Mouse (Mus musculus): ENCODE results near the gene Trpc4ap. TPM values are rescaled to one million over a fixed set of nuclear protein-coding genes. Genes with fewer than 3 reads are reported as not detected.

Gene Trpc4ap
- total and polyA plus RNA-seq, 3 experiments, result 57.4 to 110 (median 80.5) TPM

DNA sequence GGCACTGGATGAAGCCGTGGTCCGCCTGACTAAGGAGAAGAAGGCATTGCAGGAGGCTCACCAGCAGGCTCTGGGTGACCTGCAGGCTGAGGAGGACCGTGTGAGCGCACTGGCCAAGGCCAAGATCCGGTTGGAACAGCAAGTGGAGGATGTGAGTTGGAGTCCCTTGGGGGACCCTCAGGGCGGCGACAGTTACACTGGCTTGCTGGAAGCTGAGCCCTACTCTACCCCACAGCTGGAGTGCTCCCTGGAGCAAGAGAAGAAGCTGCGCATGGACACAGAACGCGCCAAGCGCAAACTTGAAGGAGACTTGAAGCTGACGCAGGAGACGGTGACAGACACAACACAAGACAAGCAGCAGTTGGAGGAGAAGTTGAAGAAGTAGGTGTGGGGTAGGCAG lies 63.7 kb downstream of the Trpc4ap start:
- Histone ChIP-seq H3K27me3 (ENCODE audit: insufficient read depth, low read length) (peaks cover 25% of the 10 kb centered on the region; the same call in 1 of the 2 replicates), H3K4me1 (ENCODE audit: insufficient read depth, low read depth, low read length) (peaks cover 22% of the 10 kb centered on the region)
- TF ChIP-seq CTCF (IDR thresholded peaks at IDR 0.05; ENCODE audit: low read depth, low read length), result no peak
- TF ChIP-seq GATA1 (IDR thresholded peaks at IDR 0.05; ENCODE audit: borderline replicate concordance, low read length), result no peak
- no peak for TF ChIP-seq GATA2 (IDR thresholded peaks at IDR 0.05; ENCODE audit: borderline replicate concordance, low read depth, low read length)
- TF ChIP-seq TAL1 (conservative IDR thresholded peaks at IDR 0.05; ENCODE audit: low read depth, low read length), result no peak
- TF ChIP-seq POLR2AphosphoS5 (IDR thresholded peaks at IDR 0.05; ENCODE audit: insufficient replicate concordance, low read depth, low read length), result no peak

DNA sequence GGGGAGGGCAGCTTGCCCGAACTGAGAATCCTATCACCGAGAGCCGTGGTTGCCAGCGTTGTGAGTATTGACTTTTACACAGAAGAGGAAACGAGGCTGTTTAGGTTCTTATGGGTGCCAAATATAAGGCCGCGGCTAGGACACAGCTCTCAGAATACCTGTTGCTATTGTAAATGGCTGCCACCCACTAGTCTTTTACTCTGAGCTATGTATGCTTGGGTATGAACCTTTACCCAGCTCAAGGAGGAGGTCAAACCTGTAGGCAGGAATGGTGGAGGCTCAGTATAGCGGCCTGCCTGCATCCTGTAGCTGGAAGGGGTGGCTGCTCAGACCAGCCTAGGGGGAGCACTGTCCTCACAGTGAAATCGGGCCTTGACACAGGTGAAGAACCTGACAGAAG lies 64.1 kb downstream of the Trpc4ap start:
- ATAC-seq (ENCODE audit: extremely low read depth, insufficient number of reproducible peaks, low FRiP score, poor library complexity, severe bottlenecking) (no peak), DNase-seq (ENCODE audit: low spot score) (no peak)
- TF ChIP-seq GATA2 (IDR thresholded peaks at IDR 0.05; ENCODE audit: borderline replicate concordance, low read depth, low read length) (no peak), POLR2AphosphoS5 (IDR thresholded peaks at IDR 0.05; ENCODE audit: insufficient replicate concordance, low read depth, low read length) (no peak), TAL1 (conservative IDR thresholded peaks at IDR 0.05; ENCODE audit: low read depth, low read length) (no peak), CTCF (IDR thresholded peaks at IDR 0.05; ENCODE audit: low read depth, low read length) (no peak), GATA1 (IDR thresholded peaks at IDR 0.05; ENCODE audit: borderline replicate concordance, low read length) (no peak)
- peaks cover 25% of the 10 kb centered on the region; the same call in 1 of the 2 replicates for H3K27me3 ChIP-seq (ENCODE audit: insufficient read depth, low read length)
- no peaks in the 10 kb centered on the region for H3K9me3 ChIP-seq (replicated peaks)
- H3K4me1 ChIP-seq (ENCODE audit: insufficient read depth, low read depth, low read length), result peaks cover 23% of the 10 kb centered on the region
- H3K4me3 ChIP-seq (ENCODE audit: low read depth, low read length), result no peak overlapping the region
- peaks cover 30% of the 10 kb centered on the region for H3K36me3 ChIP-seq (replicated peaks)

More for the DNA sequence above, 63.7 kb downstream of the Trpc4ap start:
- ATAC-seq (ENCODE audit: extremely low read depth, insufficient number of reproducible peaks, low FRiP score, poor library complexity, severe bottlenecking) (no peak), DNase-seq (ENCODE audit: low spot score) (no peak)
- 0 out of 2 replicates have a peak overlapping the region, but pooled peaks have one; percentile 69 for H3K4me3 ChIP-seq (ENCODE audit: low read depth, low read length)
- no peaks in the 10 kb centered on the region for H3K9me3 ChIP-seq (replicated peaks)
- peaks cover 34% of the 10 kb centered on the region for H3K36me3 ChIP-seq (replicated peaks)

DNA sequence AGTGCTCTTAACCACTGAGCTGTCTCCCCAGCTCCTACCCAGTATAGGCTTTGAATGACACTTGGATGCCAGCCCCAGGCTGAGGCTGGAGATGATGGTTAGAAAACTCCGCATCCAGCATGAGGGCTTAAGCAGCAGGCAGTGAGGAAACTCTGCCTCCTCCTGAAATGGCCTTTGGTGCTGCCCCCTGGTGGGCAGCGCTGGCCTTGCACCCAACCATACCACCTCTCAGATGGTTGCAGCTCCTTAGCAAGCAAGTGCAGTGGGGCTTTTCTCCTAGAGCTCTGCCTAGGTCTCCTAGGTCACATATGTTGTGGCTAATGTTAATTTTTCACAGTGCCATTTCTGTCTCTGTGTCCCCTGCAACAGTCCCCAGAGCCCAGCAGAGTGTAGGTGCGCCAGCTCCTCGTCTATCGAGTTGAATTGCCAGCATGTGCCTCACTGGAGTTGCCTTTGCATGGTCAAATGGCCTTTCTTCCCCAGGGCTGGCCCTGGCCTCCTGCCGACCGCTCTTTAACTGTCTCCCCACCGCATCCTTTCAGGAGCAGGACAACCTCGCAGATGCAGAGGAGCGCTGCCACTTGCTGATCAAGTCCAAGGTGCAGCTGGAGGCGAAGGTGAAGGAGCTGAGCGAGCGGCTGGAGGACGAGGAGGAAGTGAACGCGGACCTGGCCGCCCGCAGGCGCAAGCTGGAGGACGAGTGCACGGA lies 65.0 kb downstream of the Trpc4ap start:
- H3K4me3 ChIP-seq (ENCODE audit: low read depth, low read length), result no peak overlapping the region
- DNase-seq (ENCODE audit: low spot score) (peak; percentile 56), ATAC-seq (ENCODE audit: extremely low read depth, insufficient number of reproducible peaks, low FRiP score, poor library complexity, severe bottlenecking) (no peak)
- H3K4me1 ChIP-seq (ENCODE audit: insufficient read depth, low read depth, low read length), result peaks cover 33% of the 10 kb centered on the region
- peak; percentile 78 for TF ChIP-seq CTCF (IDR thresholded peaks at IDR 0.05; ENCODE audit: low read depth, low read length)
- no peak for TF ChIP-seq POLR2AphosphoS5 (IDR thresholded peaks at IDR 0.05; ENCODE audit: insufficient replicate concordance, low read depth, low read length)
- TF ChIP-seq GATA2 (IDR thresholded peaks at IDR 0.05; ENCODE audit: borderline replicate concordance, low read depth, low read length), result no peak
- no peak for TF ChIP-seq GATA1 (IDR thresholded peaks at IDR 0.05; ENCODE audit: borderline replicate concordance, low read length)
- no peak for TF ChIP-seq TAL1 (conservative IDR thresholded peaks at IDR 0.05; ENCODE audit: low read depth, low read length)
- H3K9me3 ChIP-seq (replicated peaks), result no peaks in the 10 kb centered on the region
- H3K27me3 ChIP-seq (ENCODE audit: insufficient read depth, low read length), result peaks cover 28% of the 10 kb centered on the region
- peaks cover 21% of the 10 kb centered on the region for H3K36me3 ChIP-seq (replicated peaks)

DNA sequence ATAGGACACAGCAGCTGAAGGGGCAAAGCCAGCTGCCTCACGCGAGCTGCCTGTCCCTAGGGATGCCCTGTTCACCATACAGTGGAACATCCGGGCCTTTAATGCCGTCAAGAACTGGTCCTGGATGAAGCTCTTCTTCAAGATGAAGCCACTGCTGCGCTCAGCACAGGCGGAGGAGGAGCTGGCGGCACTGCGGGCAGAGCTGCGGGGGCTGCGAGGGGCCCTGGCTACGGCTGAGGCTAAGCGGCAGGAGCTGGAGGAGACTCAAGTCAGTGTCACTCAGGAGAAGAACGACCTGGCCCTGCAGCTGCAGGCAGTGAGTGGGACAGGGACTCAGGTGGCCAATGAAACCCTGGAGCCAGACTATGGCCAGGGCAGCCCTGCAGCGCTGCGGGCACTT lies 65.9 kb downstream of the Trpc4ap start:
- peaks cover 37% of the 10 kb centered on the region for H3K4me1 ChIP-seq (ENCODE audit: insufficient read depth, low read depth, low read length)
- no peak for TF ChIP-seq TAL1 (conservative IDR thresholded peaks at IDR 0.05; ENCODE audit: low read depth, low read length)
- TF ChIP-seq GATA2 (IDR thresholded peaks at IDR 0.05; ENCODE audit: borderline replicate concordance, low read depth, low read length), result no peak
- TF ChIP-seq CTCF (IDR thresholded peaks at IDR 0.05; ENCODE audit: low read depth, low read length), result no peak
- TF ChIP-seq GATA1 (IDR thresholded peaks at IDR 0.05; ENCODE audit: borderline replicate concordance, low read length), result no peak
- TF ChIP-seq POLR2AphosphoS5 (IDR thresholded peaks at IDR 0.05; ENCODE audit: insufficient replicate concordance, low read depth, low read length), result no peak
- peaks cover 35% of the 10 kb centered on the region for H3K27me3 ChIP-seq (ENCODE audit: insufficient read depth, low read length)
- DNase-seq (ENCODE audit: low spot score), result no peak
- ATAC-seq (ENCODE audit: extremely low read depth, insufficient number of reproducible peaks, low FRiP score, poor library complexity, severe bottlenecking), result no peak
- peaks cover 12% of the 10 kb centered on the region for H3K36me3 ChIP-seq (replicated peaks)
- no peaks in the 10 kb centered on the region for H3K9me3 ChIP-seq (replicated peaks)
- no peak overlapping the region for H3K4me3 ChIP-seq (ENCODE audit: low read depth, low read length)

DNA sequence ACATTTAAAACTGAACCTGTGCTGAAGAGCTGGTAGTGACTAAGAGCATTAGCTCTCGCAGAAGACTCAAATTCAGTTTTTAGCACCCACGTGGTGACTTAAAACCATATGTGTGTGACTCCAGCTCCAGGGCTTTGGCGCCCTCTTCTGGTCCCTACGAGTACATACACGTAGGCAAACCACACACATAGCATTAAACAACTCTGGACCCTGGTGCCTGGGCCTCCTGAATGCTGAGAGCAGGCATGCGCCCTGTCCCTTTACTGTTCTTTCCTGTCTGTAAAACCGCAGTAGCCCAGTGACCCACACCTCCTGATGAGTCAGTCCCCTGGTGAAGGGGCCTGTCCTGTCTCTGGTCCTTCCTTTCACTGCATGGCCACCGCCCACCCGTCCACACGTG lies 67.5 kb downstream of the Trpc4ap start:
- H3K27me3 ChIP-seq (ENCODE audit: insufficient read depth, low read length), result peaks cover 44% of the 10 kb centered on the region
- DNase-seq (ENCODE audit: low spot score), result peak; percentile 57

DNA sequence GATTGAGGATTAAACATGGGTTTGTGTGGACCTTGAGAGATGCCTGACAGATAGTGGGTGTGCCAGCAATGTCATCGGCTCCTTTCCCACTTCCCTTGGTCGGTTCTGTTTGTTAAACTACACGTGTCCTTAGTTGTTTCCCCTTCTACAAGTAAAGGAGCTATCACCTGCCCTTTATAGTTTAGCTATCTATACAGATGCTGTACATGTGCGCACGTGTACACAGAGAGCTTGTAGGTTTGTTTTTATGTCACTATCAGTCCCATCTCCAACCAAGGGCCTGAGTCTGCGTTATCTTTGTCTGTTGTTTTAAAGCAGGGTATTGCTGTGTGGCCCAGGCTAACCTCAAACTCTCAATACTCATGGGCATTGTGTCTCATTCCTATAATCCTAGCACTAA lies 68.2 kb downstream of the Trpc4ap start:
- H3K9me3 ChIP-seq (replicated peaks), result no peaks in the 10 kb centered on the region
- H3K36me3 ChIP-seq (replicated peaks), result no peaks in the 10 kb centered on the region
- TF ChIP-seq POLR2AphosphoS5 (IDR thresholded peaks at IDR 0.05; ENCODE audit: insufficient replicate concordance, low read depth, low read length) (no peak), TAL1 (conservative IDR thresholded peaks at IDR 0.05; ENCODE audit: low read depth, low read length) (no peak), CTCF (IDR thresholded peaks at IDR 0.05; ENCODE audit: low read depth, low read length) (no peak), GATA2 (IDR thresholded peaks at IDR 0.05; ENCODE audit: borderline replicate concordance, low read depth, low read length) (no peak), GATA1 (IDR thresholded peaks at IDR 0.05; ENCODE audit: borderline replicate concordance, low read length) (no peak)
- H3K4me3 ChIP-seq (ENCODE audit: low read depth, low read length), result no peak overlapping the region
- ATAC-seq (ENCODE audit: extremely low read depth, insufficient number of reproducible peaks, low FRiP score, poor library complexity, severe bottlenecking) (no peak), DNase-seq (ENCODE audit: low spot score) (no peak)
- H3K27me3 ChIP-seq (ENCODE audit: insufficient read depth, low read length), result peaks cover 40% of the 10 kb centered on the region
- peaks cover 53% of the 10 kb centered on the region for H3K4me1 ChIP-seq (ENCODE audit: insufficient read depth, low read depth, low read length)

More for the DNA sequence above, 67.5 kb downstream of the Trpc4ap start:
- Histone ChIP-seq H3K9me3 (replicated peaks) (no peaks in the 10 kb centered on the region), H3K36me3 (replicated peaks) (no peaks in the 10 kb centered on the region), H3K4me3 (ENCODE audit: low read depth, low read length) (no peak overlapping the region), H3K4me1 (ENCODE audit: insufficient read depth, low read depth, low read length) (peaks cover 51% of the 10 kb centered on the region)
- no peak for TF ChIP-seq POLR2AphosphoS5 (IDR thresholded peaks at IDR 0.05; ENCODE audit: insufficient replicate concordance, low read depth, low read length)
- peak; percentile 70 for TF ChIP-seq CTCF (IDR thresholded peaks at IDR 0.05; ENCODE audit: low read depth, low read length)
- TF ChIP-seq GATA2 (IDR thresholded peaks at IDR 0.05; ENCODE audit: borderline replicate concordance, low read depth, low read length), result no peak
- peak; percentile 49 for ATAC-seq (ENCODE audit: extremely low read depth, insufficient number of reproducible peaks, low FRiP score, poor library complexity, severe bottlenecking)

All from G1E (cell line).